Mouse (Mus musculus): ENCODE measurements around the gene B4galt4.

- TF ChIP-seq EP300 (IDR thresholded peaks at IDR 0.05; ENCODE audit: low read length) (no peak), JUND (conservative IDR thresholded peaks at IDR 0.05; ENCODE audit: low read depth, low read length) (no peak), JUN (IDR thresholded peaks at IDR 0.05; ENCODE audit: insufficient read depth, low read depth, low read length) (no peak), POLR2A (IDR thresholded peaks at IDR 0.05; ENCODE audit: low read depth, low read length) (no peak), CTCF (conservative IDR thresholded peaks at IDR 0.05 in 1 of 2, IDR thresholded peaks at IDR 0.05 in 1 of 2; ENCODE audit: low read depth in 2 of 2, low read length in 2 of 2) (no peak), ZNF384 (IDR thresholded peaks at IDR 0.05; ENCODE audit: low read depth, low read length) (no peak), MAFK (IDR thresholded peaks at IDR 0.05; ENCODE audit: insufficient replicate concordance, low read length) (no peak)
Measured at GRCm38 (mm10) chr16:38793120-38793519, 51.1 kb downstream of the B4galt4 start.

Data from CH12.LX (cell line).